Mouse (Mus musculus) CH12.LX (cell line): ENCODE results near the gene Enah. TPM values are rescaled to one million over a fixed set of nuclear protein-coding genes. Genes with fewer than 3 reads are reported as not detected.

Experiments used
- DNase-seq: peaks from one replicate; pipeline ENCODE4 v3.0.0-alpha.2; 2013; ENCODE audit errors: extremely low read depth
- H3K27ac ChIP-seq: 2 replicates; pipeline ENCODE4 v1.5.1; 2012; ENCODE audit warnings: low read depth, mild to moderate bottlenecking, control low read depth, moderate library complexity; ENCODE audit not compliant: insufficient read depth
- H3K27me3 ChIP-seq: replicated peaks from 2 replicates; pipeline ENCODE3; 2012; ENCODE audit warnings: inconsistent platforms
- H3K36me3 ChIP-seq, 2 experiments: replicated peaks in 1 of 2; 2 replicates each; pipeline versions ENCODE3 to v1.6.1; 2012; ENCODE audit warnings: inconsistent platforms in 1 of 2, low read length in 1 of 2, mild to moderate bottlenecking in 1 of 2, mixed read lengths in 1 of 2, moderate library complexity in 1 of 2; ENCODE audit not compliant: control insufficient read depth in 1 of 2, insufficient read depth in 1 of 2
- H3K4me1 ChIP-seq, 2 experiments: 2 replicates each; pipeline ENCODE4 v1.6.1; 2012; ENCODE audit warnings: inconsistent platforms in 1 of 2, moderate library complexity in 1 of 2; ENCODE audit not compliant: insufficient read depth in 2 of 2, control insufficient read depth in 1 of 2
- H3K4me2 ChIP-seq: 2 replicates; pipeline ENCODE4 v1.6.1; 2012; ENCODE audit warnings: low read depth, mild to moderate bottlenecking, control low read depth; ENCODE audit not compliant: poor library complexity, insufficient read depth, severe bottlenecking
- H3K4me3 ChIP-seq, 3 experiments: fragments of 150-350 bp in 1 of 3; sonication (generic) in 1 of 3; replicated peaks in 1 of 3; 2 replicates each; pipeline versions ENCODE3 to v1.5.1; 2011 to 2012; ENCODE audit warnings: low read depth in 2 of 3, low read length in 2 of 3, mild to moderate bottlenecking in 2 of 3, moderate library complexity in 2 of 3, control low read depth in 1 of 3, improper control_type of control experiment in 1 of 3, inconsistent platforms in 1 of 3, mixed read lengths in 1 of 3; ENCODE audit not compliant: poor library complexity in 1 of 3
- H3K79me2 ChIP-seq: replicated peaks from 2 replicates; pipeline ENCODE4 v1.6.1; 2012; ENCODE audit warnings: mild to moderate bottlenecking, moderate library complexity; ENCODE audit not compliant: control insufficient read depth, poor library complexity, insufficient read depth, severe bottlenecking; ENCODE audit errors: extremely low read depth
- H3K9ac ChIP-seq: 2 replicates; pipeline ENCODE4 v1.6.1; 2012; ENCODE audit warnings: low read depth, mild to moderate bottlenecking, control low read depth, moderate library complexity; ENCODE audit not compliant: insufficient read depth
- H3K9me3 ChIP-seq: replicated peaks from 2 replicates; pipeline ENCODE3; 2012; ENCODE audit warnings: low read length, inconsistent platforms, mixed read lengths
- CHD1 ChIP-seq: IDR thresholded peaks from 2 replicates; pipeline ENCODE4 v1.6.1; 2012; ENCODE audit warnings: low read depth, low read length, improper control_type of control experiment, inconsistent platforms
- ELF1 ChIP-seq: IDR thresholded peaks from 2 replicates; pipeline ENCODE4 v1.6.1; 2014; ENCODE audit warnings: low read depth, mild to moderate bottlenecking, inconsistent platforms, low read length, improper control_type of control experiment
- EP300 ChIP-seq: IDR thresholded peaks from 2 replicates; pipeline ENCODE4 v1.6.1; 2011; ENCODE audit warnings: low read length, improper control_type of control experiment
- GABPA ChIP-seq: IDR thresholded peaks from 2 replicates; pipeline ENCODE4 v1.6.1; 2012; ENCODE audit warnings: low read depth, low read length, improper control_type of control experiment, inconsistent platforms; ENCODE audit not compliant: insufficient replicate concordance
- HCFC1 ChIP-seq: IDR thresholded peaks from 2 replicates; pipeline ENCODE4 v1.6.1; 2012; ENCODE audit warnings: low read depth, mild to moderate bottlenecking, inconsistent platforms, low read length, improper control_type of control experiment
- IRF4 ChIP-seq: IDR thresholded peaks from 2 replicates; pipeline ENCODE4 v1.6.1; 2014; ENCODE audit warnings: low read depth, mild to moderate bottlenecking, inconsistent platforms, low read length, improper control_type of control experiment
- JUN ChIP-seq: IDR thresholded peaks from 2 replicates; pipeline ENCODE4 v1.6.1; 2011; ENCODE audit warnings: low read depth, mild to moderate bottlenecking, low read length, improper control_type of control experiment, moderate library complexity; ENCODE audit not compliant: insufficient read depth
- JUND ChIP-seq: conservative IDR thresholded peaks from 2 replicates; pipeline ENCODE4 v1.6.1; 2011; ENCODE audit warnings: low read depth, low read length, improper control_type of control experiment
- MAFK ChIP-seq: IDR thresholded peaks from 2 replicates; pipeline ENCODE4 v1.6.1; 2011; ENCODE audit warnings: low read length, improper control_type of control experiment; ENCODE audit not compliant: insufficient replicate concordance
- MAX ChIP-seq: IDR thresholded peaks from 2 replicates; pipeline ENCODE4 v1.6.1; 2011; ENCODE audit warnings: low read length, improper control_type of control experiment
- MAZ ChIP-seq: IDR thresholded peaks from 2 replicates; pipeline ENCODE4 v1.6.1; 2012; ENCODE audit warnings: low read depth, mild to moderate bottlenecking, inconsistent platforms, low read length, improper control_type of control experiment, moderate library complexity
- MEF2A ChIP-seq: IDR thresholded peaks from 2 replicates; pipeline ENCODE4 v1.6.1; 2014; ENCODE audit warnings: low read depth, mild to moderate bottlenecking, inconsistent platforms, low read length, improper control_type of control experiment, borderline replicate concordance
- MXI1 ChIP-seq: IDR thresholded peaks from 2 replicates; pipeline ENCODE4 v1.6.1; 2011; ENCODE audit warnings: mild to moderate bottlenecking, low read depth, low read length, improper control_type of control experiment
- MYC ChIP-seq: IDR thresholded peaks from 2 replicates; pipeline ENCODE4 v1.6.1; 2011; ENCODE audit warnings: low read depth, mild to moderate bottlenecking, improper control_type of control experiment, low read length
- NRF1 ChIP-seq: IDR thresholded peaks from 2 replicates; pipeline ENCODE4 v1.6.1; 2014; ENCODE audit warnings: low read depth, mild to moderate bottlenecking, inconsistent platforms, low read length, improper control_type of control experiment, moderate library complexity
- PAX5 ChIP-seq: IDR thresholded peaks from 2 replicates; pipeline ENCODE4 v1.6.1; 2012; ENCODE audit warnings: low read length, inconsistent platforms, mixed read lengths
- POLR2A ChIP-seq: IDR thresholded peaks from 2 replicates; pipeline ENCODE4 v1.6.1; 2011; ENCODE audit warnings: low read depth, mild to moderate bottlenecking, improper control_type of control experiment, low read length
- POLR2AphosphoS2 ChIP-seq: IDR thresholded peaks from 2 replicates; pipeline ENCODE4 v1.6.1; 2011; ENCODE audit warnings: low read depth, low read length, improper control_type of control experiment
- RAD21 ChIP-seq: IDR thresholded peaks from 2 replicates; pipeline ENCODE4 v1.6.1; 2011; ENCODE audit warnings: low read depth, mild to moderate bottlenecking, low read length, improper control_type of control experiment, moderate library complexity
- RCOR1 ChIP-seq: conservative IDR thresholded peaks from 2 replicates; pipeline ENCODE4 v1.6.1; 2012; ENCODE audit warnings: low read depth, mild to moderate bottlenecking, inconsistent platforms, low read length, improper control_type of control experiment
- SIN3A ChIP-seq: IDR thresholded peaks from 2 replicates; pipeline ENCODE4 v1.6.1; 2012; ENCODE audit warnings: low read length, improper control_type of control experiment, inconsistent platforms
- SMC3 ChIP-seq: IDR thresholded peaks from 2 replicates; pipeline ENCODE4 v1.6.1; 2011; ENCODE audit warnings: low read depth, low read length, improper control_type of control experiment
- TBP ChIP-seq: conservative IDR thresholded peaks from 2 replicates; pipeline ENCODE4 v1.6.1; 2011; ENCODE audit warnings: low read depth, low read length, improper control_type of control experiment
- TCF12 ChIP-seq: IDR thresholded peaks from 2 replicates; pipeline ENCODE4 v1.6.1; 2014; ENCODE audit warnings: low read depth, mild to moderate bottlenecking, inconsistent platforms, low read length, improper control_type of control experiment
- UBTF ChIP-seq: IDR thresholded peaks from 2 replicates; pipeline ENCODE4 v1.6.1; 2012; ENCODE audit warnings: low read depth, mild to moderate bottlenecking, inconsistent platforms, low read length, improper control_type of control experiment, moderate library complexity
- USF1 ChIP-seq: IDR thresholded peaks from 2 replicates; pipeline ENCODE4 v1.6.1; 2014; ENCODE audit warnings: low read depth, mild to moderate bottlenecking, inconsistent platforms, low read length, improper control_type of control experiment
- USF2 ChIP-seq: conservative IDR thresholded peaks from 2 replicates; pipeline ENCODE4 v1.6.1; 2011; ENCODE audit warnings: low read depth, low read length, improper control_type of control experiment
- ZC3H11A ChIP-seq: IDR thresholded peaks from 2 replicates; pipeline ENCODE4 v1.6.1; 2012; ENCODE audit warnings: low read depth, mild to moderate bottlenecking, inconsistent platforms, low read length, improper control_type of control experiment
- ZKSCAN1 ChIP-seq: IDR thresholded peaks from 2 replicates; pipeline ENCODE4 v1.6.1; 2012; ENCODE audit warnings: low read depth, inconsistent platforms, low read length, improper control_type of control experiment, borderline replicate concordance
- ZMIZ1 ChIP-seq: IDR thresholded peaks from 2 replicates; pipeline ENCODE4 v1.6.1; 2012; ENCODE audit warnings: low read depth, mild to moderate bottlenecking, inconsistent platforms, low read length, improper control_type of control experiment
- ZNF384 ChIP-seq: IDR thresholded peaks from 2 replicates; pipeline ENCODE4 v1.6.1; 2012; ENCODE audit warnings: low read depth, low read length, improper control_type of control experiment, inconsistent platforms
- dilution Hi-C: fragments of 300-500 bp; cut with MboI; formaldehyde crosslinking; loops from 2 replicates; pipeline ENCODE4 v1.14.3; 2020; ENCODE audit warnings: low sequenced_read_pairs; ENCODE audit not compliant: extremely low pct_unique_long_range_greater_than_20kb, extremely low pct_ligation_motif_present
- in situ Hi-C: fragments of 300-500 bp; cut with MboI; formaldehyde crosslinking; loops from 3 replicates; pipeline ENCODE4 v1.14.3; 2019; ENCODE audit warnings: low sequenced_read_pairs, low pct_ligation_motif_present, low pct_unique_long_range_greater_than_20kb, mixed read lengths
- polyA plus RNA-seq: library from polyadenylated mRNA; unstranded; fragments of >175 nt; gene quantifications from 2 replicates; pipeline ENCODE4 v1.2.1, GENCODE M21; 2012; ENCODE audit warnings: low read depth; ENCODE audit not compliant: insufficient read length
- total RNA-seq, 2 experiments: library from RNA; depleted of rRNA; stranded (reverse); fragments of 300-350 nt in 1 of 2; fragments of >200 nt in 1 of 2; gene quantifications; 2 replicates each; pipeline ENCODE4 v1.2.3; 2012 to 2014

The Enah gene
- total and polyA plus RNA-seq, 3 experiments: 45.3 to 75.3 (median 72.6) TPM

DNA sequence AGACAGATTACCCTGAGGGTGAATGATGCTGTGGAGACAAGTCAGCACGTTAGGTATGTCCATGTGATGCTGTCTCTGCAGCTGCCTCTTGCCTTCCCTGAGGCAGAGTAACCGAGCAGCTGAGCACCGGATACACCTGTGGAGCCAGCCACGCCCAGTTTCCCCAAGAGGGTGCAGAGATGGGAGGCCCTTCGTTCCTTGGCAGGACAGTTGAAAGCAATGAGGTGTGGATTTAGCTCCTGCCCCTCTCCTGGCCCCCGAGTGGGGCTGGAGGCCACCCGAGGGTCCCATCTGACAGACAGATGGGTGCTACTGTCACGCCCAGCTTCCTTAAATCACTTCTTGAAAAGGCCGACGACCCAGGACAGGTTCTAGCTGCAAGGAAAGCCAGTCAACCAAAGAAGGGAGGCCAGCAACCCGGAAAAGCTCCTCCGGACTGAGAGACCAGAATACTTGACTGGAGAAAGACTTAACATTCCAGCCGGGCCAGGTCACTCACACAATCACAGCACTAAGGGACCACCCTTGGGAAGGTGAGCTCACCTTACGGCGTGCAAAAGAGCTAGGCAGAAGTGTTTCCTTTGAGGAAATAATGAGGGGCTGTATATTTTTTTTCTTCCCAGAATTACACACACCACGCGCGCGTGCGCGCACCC, 166.6 kb downstream of the Enah start (continued):
- TF ChIP-seq HCFC1: no peak
- TF ChIP-seq TBP: peak; percentile 48; the same call in 1 of the 2 replicates
- peak; percentile 77; the same call in 1 of the 2 replicates for TF ChIP-seq IRF4
- no peak for TF ChIP-seq JUND
- peak; percentile 72 for TF ChIP-seq ELF1
- TF ChIP-seq ZKSCAN1: no peak
- TF ChIP-seq ZNF384: peak; percentile 19; the same call in 1 of the 2 replicates
- peak; percentile 61; the same call in 1 of the 2 replicates for TF ChIP-seq POLR2A
- no peak for TF ChIP-seq SMC3
- TF ChIP-seq RAD21: no peak
- TF ChIP-seq GABPA: no peak
- TF ChIP-seq ZMIZ1: no peak
- TF ChIP-seq MXI1: peak; percentile 62
- no peak for TF ChIP-seq USF2
- TF ChIP-seq USF1: peak; percentile 25; the same call in 1 of the 2 replicates
- no peak for TF ChIP-seq UBTF
- TF ChIP-seq MYC: peak; percentile 76
- TF ChIP-seq CHD1: no peak
- no peak for TF ChIP-seq POLR2AphosphoS2
- TF ChIP-seq EP300: peak; percentile 88
- no peak for TF ChIP-seq JUN
- 0 out of 2 replicates have a peak, but pooled peaks have one; percentile 3 for TF ChIP-seq MAFK
- peak; percentile 80 for TF ChIP-seq SIN3A
- no peak for TF ChIP-seq PAX5
- TF ChIP-seq, all 38 proteins: peak for 19

DNA sequence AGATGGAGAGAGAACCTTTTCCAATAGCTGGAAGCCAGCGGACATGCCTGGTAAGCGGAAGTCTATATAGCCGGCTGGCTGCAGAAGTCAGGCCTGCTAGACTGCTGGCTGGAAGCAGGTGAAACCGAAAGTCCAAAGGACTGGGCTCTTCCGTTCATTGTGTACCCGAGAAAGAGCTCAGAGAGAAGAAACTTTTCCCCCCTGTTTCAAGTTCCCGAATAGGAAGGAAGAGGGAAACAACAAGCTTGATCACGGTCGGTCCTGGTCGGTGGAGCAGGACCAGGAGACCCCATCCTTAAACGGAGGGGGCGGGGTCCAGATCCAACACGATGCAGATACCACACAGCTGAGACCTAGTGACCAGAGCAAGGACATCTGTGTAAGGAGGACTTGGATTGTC, 167.3 kb downstream of the Enah start:
- peak overlapping the region; percentile 85 for H3K27ac ChIP-seq

More for the DNA sequence above, 167.3 kb downstream of the Enah start:
- peak overlapping the region; percentile 48 to 58 (median 49) for H3K4me3 ChIP-seq
- H3K4me1 ChIP-seq: peaks cover 0 to 38% of the 10 kb centered on the region in 2 experiments; a peak in 2 of 4 replicates
- DNase-seq: no peak
- in situ Hi-C loops (no loop called here), dilution Hi-C loops (no loop called here)
- no peaks in the 10 kb centered on the region for H3K36me3 ChIP-seq
- no peaks in the 10 kb centered on the region for H3K79me2 ChIP-seq
- H3K9me3 ChIP-seq: peaks cover 8% of the 10 kb centered on the region
- H3K9ac ChIP-seq: peak overlapping the region; percentile 64
- no peaks in the 10 kb centered on the region for H3K27me3 ChIP-seq
- H3K4me2 ChIP-seq: peak overlapping the region; percentile 74
- no peak for TF ChIP-seq RCOR1
- TF ChIP-seq MAFK: no peak
- no peak for TF ChIP-seq ZKSCAN1
- TF ChIP-seq ZNF384: no peak
- TF ChIP-seq NRF1: no peak
- 0 out of 2 replicates have a peak, but pooled peaks have one; percentile 36 for TF ChIP-seq MEF2A
- no peak for TF ChIP-seq USF2
- no peak for TF ChIP-seq ZMIZ1
- no peak for TF ChIP-seq JUN
- TF ChIP-seq IRF4: peak; percentile 81
- TF ChIP-seq POLR2AphosphoS2: no peak
- no peak for TF ChIP-seq ZC3H11A
- 0 out of 2 replicates have a peak, but pooled peaks have one; percentile 28 for TF ChIP-seq TCF12
- TF ChIP-seq MAZ: no peak
- no peak; the same call in 1 of the 2 replicates for TF ChIP-seq MXI1
- no peak for TF ChIP-seq PAX5
- no peak for TF ChIP-seq MAX
- no peak for TF ChIP-seq CHD1
- TF ChIP-seq ELF1: peak; percentile 38; the same call in 1 of the 2 replicates
- no peak for TF ChIP-seq USF1
